Mouse (Mus musculus) forebrain, embryonic 16.5 days (tissue): ENCODE measurements at regions not wholly inside any gene's neighbourhood (a gene's known extent, or its start where the extent isn't known, plus 50 kb on each side); places are given as distances from the start of the nearest gene placed in this dataset.

Experiments used
- ATAC-seq: fragments of 200-750 bp; cut with Nextera tagmentation; 2 replicates; pipeline ENCODE4 v1.8.0; 2017; ENCODE audit warnings: mild to moderate bottlenecking, moderate library complexity
- H3K27ac ChIP-seq: fragments of 300-500 bp; sonication (generic); 2 replicates; pipeline ENCODE4 v1.5.1; 2014; ENCODE audit warnings: low read length, control low read depth
- H3K27me3 ChIP-seq: fragments of 300-500 bp; sonication (generic); replicated peaks from 2 replicates; pipeline ENCODE4 v1.6.1; 2014; ENCODE audit warnings: low read length; ENCODE audit not compliant: control insufficient read depth, insufficient read depth
- H3K36me3 ChIP-seq: fragments of 300-500 bp; sonication (generic); 2 replicates; pipeline ENCODE4 v1.6.1; 2014; ENCODE audit not compliant: control insufficient read depth, insufficient read depth
- H3K4me1 ChIP-seq: fragments of 300-500 bp; sonication (generic); replicated peaks from 2 replicates; pipeline ENCODE4 v1.6.1; 2014; ENCODE audit warnings: low read length; ENCODE audit not compliant: control insufficient read depth, insufficient read depth
- H3K4me2 ChIP-seq: fragments of 300-500 bp; sonication (generic); 2 replicates; pipeline ENCODE4 v1.6.1; 2014; ENCODE audit warnings: mild to moderate bottlenecking, low read length, control low read depth
- H3K4me3 ChIP-seq: fragments of 300-500 bp; sonication (generic); replicated peaks from 2 replicates; pipeline ENCODE4 v1.5.1; 2014; ENCODE audit warnings: mild to moderate bottlenecking, low read length, control low read depth
- H3K9ac ChIP-seq: fragments of 300-500 bp; sonication (generic); replicated peaks from 2 replicates; pipeline ENCODE4 v1.6.1; 2014; ENCODE audit warnings: low read depth, low read length, control low read depth
- H3K9me3 ChIP-seq: fragments of 300-500 bp; sonication (generic); 2 replicates; pipeline ENCODE4 v1.6.1; 2016; ENCODE audit warnings: low read length; ENCODE audit not compliant: control insufficient read depth
- WGBS: fragments of 180-500 bp; shearing (Covaris S2); extraction: QIAGEN DNeasy Blood & Tissue Kit; methylation state at CpG from one replicate; pipeline ENCODE4 v1.1.7; 2014; 5-methylcytosine and 5-hydroxymethylcytosine counted together

DNA sequence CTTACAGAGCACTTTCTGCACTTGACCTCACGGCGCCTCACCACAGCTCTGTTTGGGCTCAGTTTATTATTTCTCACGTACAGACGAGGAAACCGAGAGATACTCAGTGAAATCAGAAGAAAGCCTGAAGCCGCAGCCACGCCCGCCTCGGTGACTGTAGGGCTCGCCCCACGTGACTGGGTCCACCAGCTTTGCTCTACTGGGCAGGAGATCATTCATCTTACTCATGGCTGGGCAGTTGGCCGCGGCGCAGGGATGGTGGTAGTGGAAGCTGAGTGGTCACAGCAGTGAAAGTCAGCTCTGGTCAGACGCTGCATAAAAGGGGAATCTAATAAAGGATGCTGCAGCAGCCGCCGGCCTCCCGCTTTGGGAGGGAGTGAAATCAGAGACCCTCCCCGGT is 135.2 kb upstream of the Tsc22d1 start:
- H3K4me2 ChIP-seq = no peak overlapping the region
- no peaks in the 10 kb centered on the region for H3K9me3 ChIP-seq
- H3K9ac ChIP-seq = no peak overlapping the region
- no peak overlapping the region for H3K27ac ChIP-seq
- H3K27me3 ChIP-seq = no peaks in the 10 kb centered on the region
- H3K36me3 ChIP-seq = no peaks in the 10 kb centered on the region
- WGBS = 92% methylated on average over 19 of the region's 19 CpGs
- H3K4me3 ChIP-seq = no peak overlapping the region
- ATAC-seq = no peak
- H3K4me1 ChIP-seq = no peaks in the 10 kb centered on the region

DNA sequence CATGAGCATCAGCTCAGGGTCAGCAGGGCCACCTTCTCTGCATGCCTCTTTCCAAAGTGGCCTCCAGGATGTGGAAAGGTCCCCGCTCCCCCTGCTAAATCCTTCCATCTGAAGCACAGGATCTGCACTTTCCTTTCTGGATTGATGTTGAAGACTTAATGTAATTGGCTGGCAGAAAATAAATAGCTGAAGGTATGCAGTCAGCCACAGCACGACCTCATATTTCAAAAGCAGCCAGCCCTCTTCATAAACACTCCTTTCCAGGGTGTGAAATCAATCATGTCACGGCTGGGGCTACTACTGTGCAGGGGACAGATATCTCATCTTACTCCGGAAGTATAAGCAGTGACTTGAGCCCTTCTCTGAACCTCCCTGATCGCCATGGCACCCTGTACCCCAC is 132.9 kb upstream of the Tsc22d1 start:
- Histone ChIP-seq H3K36me3 (no peaks in the 10 kb centered on the region), H3K4me1 (no peaks in the 10 kb centered on the region), H3K9me3 (no peaks in the 10 kb centered on the region), H3K27me3 (no peaks in the 10 kb centered on the region), H3K27ac (no peak overlapping the region), H3K4me2 (no peak overlapping the region), H3K9ac (no peak overlapping the region), H3K4me3 (no peak overlapping the region)
- 58% methylated on average over 5 of the region's 5 CpGs for WGBS
- no peak for ATAC-seq

DNA sequence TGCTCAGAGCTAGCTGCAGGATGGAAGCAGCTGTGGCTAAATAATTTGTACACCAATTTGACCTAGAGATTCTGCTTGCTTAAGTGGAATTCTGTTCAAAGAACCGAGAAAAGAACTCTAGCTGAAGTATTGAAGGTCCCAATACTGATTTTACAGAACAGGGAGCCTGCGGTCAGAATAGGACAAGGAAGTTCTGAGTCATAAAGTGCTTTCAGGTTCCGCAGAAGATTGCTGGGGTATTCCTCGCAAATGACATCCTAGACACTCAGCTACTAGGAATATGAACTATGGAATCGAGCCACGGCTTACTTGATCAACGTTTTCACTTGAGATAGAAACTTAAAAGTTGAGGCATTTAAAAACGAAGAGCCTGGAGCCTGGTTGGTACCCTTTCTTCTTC is 127.0 kb upstream of the Tsc22d1 start:
- Histone ChIP-seq H3K36me3 (no peaks in the 10 kb centered on the region), H3K9ac (no peak overlapping the region), H3K4me1 (no peaks in the 10 kb centered on the region), H3K27me3 (no peaks in the 10 kb centered on the region), H3K27ac (no peak overlapping the region), H3K4me3 (no peak overlapping the region), H3K9me3 (no peaks in the 10 kb centered on the region), H3K4me2 (no peak overlapping the region)
- WGBS = 94% methylated on average over 8 of the region's 8 CpGs
- no peak for ATAC-seq

DNA sequence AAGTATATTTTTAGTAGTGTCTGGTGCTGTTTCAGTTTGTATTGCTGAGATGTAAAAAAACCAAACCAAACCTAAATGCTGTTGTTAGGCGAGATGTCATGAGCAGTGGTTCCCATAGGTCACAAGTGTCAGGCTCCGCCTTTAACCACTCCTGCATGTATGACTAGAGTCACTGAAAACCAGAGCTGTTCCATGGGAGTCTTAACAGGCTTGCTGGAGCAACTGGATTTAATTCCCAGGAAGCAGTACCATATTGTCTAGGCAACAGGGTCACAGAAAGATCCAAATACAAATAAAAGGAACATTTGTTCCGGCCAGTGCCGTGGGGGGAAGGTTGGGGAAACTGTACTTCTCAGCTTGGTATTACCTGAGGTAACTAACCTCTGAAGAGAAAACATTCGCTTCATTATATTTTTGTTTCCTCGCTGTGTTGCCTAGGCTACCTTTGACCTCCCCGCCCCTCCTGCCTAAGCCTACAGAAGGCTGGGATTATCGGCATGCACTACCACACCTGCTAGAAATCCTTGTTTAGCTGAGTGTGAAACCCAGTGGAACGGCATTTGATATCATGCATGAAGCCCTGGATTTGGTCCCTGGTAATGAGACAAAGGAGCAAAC is 124.3 kb upstream of the Tsc22d1 start:
- H3K4me2 ChIP-seq = no peak overlapping the region
- ATAC-seq = no peak
- no peak overlapping the region for H3K27ac ChIP-seq
- no peaks in the 10 kb centered on the region for H3K27me3 ChIP-seq
- 55% methylated on average over 9 of the region's 9 CpGs for WGBS
- H3K9ac ChIP-seq = no peak overlapping the region
- no peaks in the 10 kb centered on the region for H3K4me1 ChIP-seq
- no peaks in the 10 kb centered on the region for H3K36me3 ChIP-seq
- H3K4me3 ChIP-seq = no peak overlapping the region
- H3K9me3 ChIP-seq = no peaks in the 10 kb centered on the region

DNA sequence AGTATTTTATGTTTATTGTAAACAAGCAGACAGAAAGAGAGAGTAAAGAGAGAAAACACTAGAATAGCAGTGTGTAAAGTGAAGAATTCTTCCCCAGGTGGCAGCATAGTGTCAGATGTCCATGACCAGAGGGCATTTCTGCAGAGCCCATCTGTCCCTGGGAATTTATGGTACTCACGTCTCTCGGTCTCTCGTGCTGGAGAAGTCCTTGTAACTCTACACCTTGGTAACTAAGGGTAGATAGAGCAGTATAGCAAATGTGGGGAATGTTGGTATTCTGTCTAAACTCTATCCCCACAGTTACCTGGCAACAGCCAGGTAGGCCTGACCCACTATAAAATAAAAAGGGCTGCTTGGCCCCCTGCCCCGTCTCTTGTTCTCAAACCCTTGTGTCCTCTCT is 122.5 kb upstream of the Tsc22d1 start:
- Histone ChIP-seq H3K27me3 (no peaks in the 10 kb centered on the region), H3K9ac (no peak overlapping the region), H3K27ac (no peak overlapping the region), H3K36me3 (no peaks in the 10 kb centered on the region), H3K4me2 (no peak overlapping the region), H3K4me1 (no peaks in the 10 kb centered on the region), H3K9me3 (no peaks in the 10 kb centered on the region), H3K4me3 (no peak overlapping the region)
- WGBS = 74% methylated on average over 4 of the region's 4 CpGs
- ATAC-seq = no peak

DNA sequence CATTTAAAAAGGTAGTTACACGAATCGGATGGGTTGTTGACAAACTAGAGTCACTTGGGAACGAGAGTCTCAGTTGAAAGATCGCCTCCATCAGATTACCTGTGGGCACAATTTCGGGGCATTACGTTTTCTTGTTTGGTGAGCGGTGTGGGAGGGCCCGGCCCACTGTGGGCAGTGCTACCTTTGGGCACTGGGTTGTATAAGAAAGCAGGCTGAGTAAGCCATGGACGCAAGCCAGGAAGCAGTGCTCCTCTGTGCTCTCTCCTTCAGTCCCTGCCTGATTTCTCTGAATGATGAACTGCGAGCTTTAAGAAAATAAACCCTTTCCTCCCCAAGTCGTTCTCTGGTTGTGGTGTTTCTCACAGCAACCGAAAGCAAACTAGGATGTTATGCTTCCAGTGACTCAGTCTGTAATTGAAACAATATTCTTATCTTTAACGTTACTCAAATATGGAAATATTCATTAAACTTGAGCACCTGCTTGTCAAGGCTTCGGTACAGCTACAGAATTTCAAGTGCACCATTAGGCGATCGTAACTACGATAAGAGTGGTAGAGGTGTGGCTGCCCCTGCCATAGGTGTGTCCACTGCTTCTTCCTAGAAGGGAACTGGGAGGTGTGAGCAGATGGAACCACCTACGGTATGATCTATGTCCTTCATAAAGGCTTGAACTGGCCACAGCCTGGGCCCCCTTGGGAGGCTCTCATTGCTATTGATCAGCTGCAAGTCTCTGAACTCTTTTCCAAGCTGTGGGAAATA is 119.2 kb upstream of the Tsc22d1 start:
- no peak overlapping the region for H3K4me3 ChIP-seq
- ATAC-seq = no peak
- no peak overlapping the region for H3K27ac ChIP-seq
- no peaks in the 10 kb centered on the region for H3K4me1 ChIP-seq
- H3K9ac ChIP-seq = no peak overlapping the region
- no peaks in the 10 kb centered on the region for H3K27me3 ChIP-seq
- H3K9me3 ChIP-seq = no peaks in the 10 kb centered on the region
- 88% methylated on average over 18 of the region's 18 CpGs for WGBS
- no peaks in the 10 kb centered on the region for H3K36me3 ChIP-seq
- H3K4me2 ChIP-seq = no peak overlapping the region

DNA sequence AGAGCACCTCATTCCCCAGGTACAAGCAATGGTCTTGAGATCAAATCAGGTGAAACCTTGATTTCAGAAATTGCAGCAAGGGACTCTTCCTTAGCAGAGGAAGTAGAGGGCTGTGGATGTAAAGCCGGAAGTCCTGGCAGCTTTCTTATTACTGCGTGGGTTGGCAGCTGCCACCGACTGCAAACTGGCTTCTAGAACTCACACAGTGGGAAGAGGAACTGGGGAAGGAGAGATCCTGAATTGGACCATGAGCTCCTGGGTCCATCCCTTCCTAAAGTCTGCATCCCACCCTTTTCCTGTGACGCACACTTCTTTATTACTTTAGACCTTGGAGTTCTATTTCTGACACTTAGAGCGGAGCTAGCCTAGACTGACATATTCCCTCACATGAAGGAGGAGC is 116.9 kb upstream of the Tsc22d1 start:
- no peaks in the 10 kb centered on the region for H3K4me1 ChIP-seq
- no peaks in the 10 kb centered on the region for H3K9me3 ChIP-seq
- H3K27ac ChIP-seq = no peak overlapping the region
- no peak for ATAC-seq
- 92% methylated on average over 5 of the region's 5 CpGs for WGBS
- H3K9ac ChIP-seq = no peak overlapping the region
- H3K27me3 ChIP-seq = no peaks in the 10 kb centered on the region
- no peak overlapping the region for H3K4me3 ChIP-seq
- no peaks in the 10 kb centered on the region for H3K36me3 ChIP-seq
- no peak overlapping the region for H3K4me2 ChIP-seq

DNA sequence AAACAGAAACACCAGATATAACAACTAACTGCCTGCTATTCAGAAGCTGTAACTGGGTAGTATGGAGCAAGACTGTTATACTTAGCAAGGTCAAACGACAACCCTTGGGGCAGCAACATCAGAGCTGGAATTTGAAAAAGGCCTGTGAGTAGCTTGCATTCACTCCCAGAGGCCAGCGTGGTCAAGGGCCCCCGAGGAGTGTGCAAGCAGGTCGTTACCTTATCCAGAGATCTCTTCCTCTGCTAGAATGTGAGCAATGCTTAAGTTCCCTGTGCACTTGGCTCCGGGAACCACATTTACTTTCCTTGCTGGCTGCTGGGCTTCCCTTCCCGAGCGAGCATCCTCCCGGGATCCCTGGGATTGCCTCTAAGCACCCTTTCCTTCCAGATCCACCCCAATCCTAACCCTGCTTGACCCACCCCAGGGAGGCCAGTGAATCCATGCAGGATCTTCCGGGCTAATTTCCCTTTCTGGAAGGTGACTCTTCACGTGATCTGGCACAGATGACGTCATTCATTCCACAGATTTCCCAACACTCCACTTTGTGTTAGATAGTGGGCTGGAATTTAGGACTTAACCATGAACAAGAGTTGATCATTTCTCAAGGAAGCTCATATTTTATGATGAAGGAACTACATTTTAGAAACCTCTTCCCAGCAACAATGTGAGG is 112.3 kb upstream of the Tsc22d1 start:
- no peaks in the 10 kb centered on the region for H3K4me1 ChIP-seq

DNA sequence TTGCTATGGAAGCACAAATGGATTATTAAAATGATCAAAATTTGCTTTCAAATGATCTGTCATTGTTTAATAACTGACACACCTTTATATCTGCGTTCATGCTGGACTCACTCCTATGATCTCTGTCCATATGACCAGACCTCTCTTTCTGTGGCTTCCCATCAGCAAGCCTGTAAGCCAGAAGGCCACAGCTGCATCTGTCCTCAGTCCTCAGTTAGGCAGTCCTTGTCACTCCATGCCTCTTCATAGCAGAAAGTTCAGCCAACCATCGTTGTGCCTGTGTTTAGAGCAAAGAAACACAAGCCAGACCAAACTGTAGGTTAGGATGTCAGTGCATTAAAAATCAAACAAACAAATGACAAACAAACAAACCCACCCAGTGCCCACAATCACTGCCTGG is 107.2 kb upstream of the Tsc22d1 start:
- Histone ChIP-seq H3K9me3 (no peaks in the 10 kb centered on the region), H3K27ac (no peak overlapping the region), H3K4me2 (no peak overlapping the region), H3K9ac (no peak overlapping the region), H3K4me1 (peaks cover 24% of the 10 kb centered on the region), H3K4me3 (no peak overlapping the region), H3K36me3 (no peaks in the 10 kb centered on the region), H3K27me3 (no peaks in the 10 kb centered on the region)
- no peak for ATAC-seq
- WGBS = 52% methylated on average over 2 of the region's 2 CpGs

More for the DNA sequence above, 112.3 kb upstream of the Tsc22d1 start:
- H3K4me2 ChIP-seq = no peak overlapping the region
- H3K27me3 ChIP-seq = no peaks in the 10 kb centered on the region
- no peaks in the 10 kb centered on the region for H3K36me3 ChIP-seq
- no peak overlapping the region for H3K9ac ChIP-seq
- H3K27ac ChIP-seq = no peak overlapping the region
- H3K4me3 ChIP-seq = no peak overlapping the region
- H3K9me3 ChIP-seq = no peaks in the 10 kb centered on the region
- 81% methylated on average over 11 of the region's 11 CpGs for WGBS
- no peak for ATAC-seq
